Mouse (Mus musculus) lung, embryonic 16.5 days (tissue): ENCODE results near the gene Dclk1. TPM values are rescaled to one million over a fixed set of nuclear protein-coding genes. Genes with fewer than 3 reads are reported as not detected.

Experiments
- ATAC-seq: fragments of 200-750 bp; cut with Nextera tagmentation; 2 replicates; pipeline ENCODE4 v1.8.0; 2017; ENCODE audit warnings: low read depth, mild to moderate bottlenecking, moderate library complexity
- H3K27ac ChIP-seq: fragments of 300-500 bp; sonication (generic); 2 replicates; pipeline ENCODE4 v1.5.1; 2014; ENCODE audit warnings: mild to moderate bottlenecking, control low read depth, low read length
- H3K27me3 ChIP-seq: fragments of 300-500 bp; sonication (generic); 2 replicates; pipeline ENCODE4 v1.6.1; 2014; ENCODE audit warnings: low read depth, low read length, mixed read lengths; ENCODE audit not compliant: control insufficient read depth, insufficient read depth
- H3K36me3 ChIP-seq: fragments of 300-500 bp; sonication (generic); 2 replicates; pipeline ENCODE4 v1.6.1; 2014; ENCODE audit warnings: low read length; ENCODE audit not compliant: control insufficient read depth, insufficient read depth
- H3K4me1 ChIP-seq: fragments of 300-500 bp; sonication (generic); replicated peaks from 2 replicates; pipeline ENCODE4 v1.6.1; 2014; ENCODE audit warnings: low read length, mixed read lengths; ENCODE audit not compliant: control insufficient read depth, insufficient read depth
- H3K4me2 ChIP-seq: fragments of 300-500 bp; sonication (generic); 2 replicates; pipeline ENCODE4 v1.6.1; 2014; ENCODE audit warnings: low read depth, low read length, control low read depth
- H3K4me3 ChIP-seq: fragments of 300-500 bp; sonication (generic); 2 replicates; pipeline ENCODE4 v1.5.1; 2014; ENCODE audit warnings: mild to moderate bottlenecking, low read length, control low read depth
- H3K9ac ChIP-seq: fragments of 300-500 bp; sonication (generic); 2 replicates; pipeline ENCODE4 v1.6.1; 2014; ENCODE audit warnings: low read length, control low read depth
- H3K9me3 ChIP-seq: fragments of 300-500 bp; sonication (generic); 2 replicates; pipeline ENCODE4 v1.6.1; 2016; ENCODE audit warnings: low read length; ENCODE audit not compliant: control insufficient read depth
- WGBS: fragments of 180-500 bp; shearing (Covaris S2); extraction: QIAGEN DNeasy Blood & Tissue Kit; methylation state at CpG from one replicate; pipeline ENCODE4 v1.1.7; 2014; 5-methylcytosine and 5-hydroxymethylcytosine counted together
- polyA plus RNA-seq: library from polyadenylated mRNA; unstranded; fragments of >200 nt; fragmentation: Nextera tagmentation; extraction: Ambion mirVana; gene quantifications from 2 replicates; pipeline ENCODE4 v1.2.1, GENCODE M21; 2015

Gene Dclk1
- polyA plus RNA-seq, 1 experiment from 2014 or later: 10.3 TPM

DNA sequence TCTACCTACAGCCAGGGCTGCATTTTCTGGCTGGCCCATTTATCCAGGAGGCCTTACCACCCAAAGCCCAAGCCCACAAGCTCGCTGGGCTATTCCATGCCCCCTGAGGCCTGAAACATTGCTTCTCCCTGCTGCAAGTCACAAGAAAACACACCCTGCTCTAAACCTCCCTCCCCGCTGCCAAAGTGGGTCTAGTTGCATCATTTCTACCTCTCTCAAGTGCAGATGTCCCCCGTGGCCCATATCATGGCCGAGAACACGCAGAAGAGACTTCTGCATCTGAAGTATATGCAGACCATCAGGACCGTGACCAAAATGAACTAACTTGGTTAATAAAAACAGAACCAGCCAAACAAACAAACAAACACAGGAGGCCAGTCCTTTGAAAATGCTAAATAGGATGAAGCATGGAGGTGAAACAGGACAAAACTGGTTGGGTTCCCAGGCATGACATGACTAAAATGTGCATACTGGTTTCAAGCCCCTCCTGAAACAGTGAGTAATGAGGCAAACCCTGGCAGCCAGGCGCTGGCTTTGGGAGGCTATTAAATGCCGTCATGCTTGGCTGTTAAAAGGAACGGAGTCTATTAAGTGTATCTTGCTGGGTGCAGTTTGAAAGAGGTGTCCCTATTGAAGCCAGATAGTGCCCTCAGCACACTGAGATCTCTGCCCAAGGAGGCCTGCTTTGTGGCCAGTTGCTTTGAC lies 282.5 kb downstream of the Dclk1 start:
- Histone ChIP-seq H3K27me3 (no peaks in the 10 kb centered on the region), H3K4me1 (no peaks in the 10 kb centered on the region), H3K36me3 (no peaks in the 10 kb centered on the region), H3K9ac (no peak overlapping the region), H3K4me3 (no peak overlapping the region), H3K4me2 (no peak overlapping the region), H3K9me3 (no peaks in the 10 kb centered on the region), H3K27ac (no peak overlapping the region)
- no peak for ATAC-seq
- 84% methylated on average over 9 of the region's 9 CpGs for WGBS

DNA sequence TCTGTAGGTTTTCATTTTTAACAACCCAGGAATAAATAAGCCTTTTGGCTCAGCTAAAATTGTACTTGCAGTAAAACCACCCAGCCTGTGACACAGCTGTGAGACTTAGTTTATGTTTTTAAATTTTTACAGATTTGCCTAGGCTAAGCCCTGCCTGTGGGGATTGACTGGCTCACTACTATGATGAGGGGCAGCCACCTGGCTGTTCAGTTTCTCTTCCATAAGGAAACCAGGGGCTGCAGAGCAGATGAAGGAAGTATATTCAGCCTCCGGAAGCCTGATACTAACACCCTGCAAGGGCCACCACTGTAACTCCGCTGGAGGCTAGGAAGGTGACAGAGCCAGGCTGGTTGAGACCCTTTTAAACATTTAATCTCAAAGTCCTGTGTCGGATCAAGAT lies 284.3 kb downstream of the Dclk1 start:
- 84% methylated on average over 3 of the region's 3 CpGs for WGBS
- no peak overlapping the region for H3K4me3 ChIP-seq
- H3K4me1 ChIP-seq: 0 out of 2 replicates have a peak, but pooled peaks cover 2% of the 10 kb centered on the region
- no peak overlapping the region for H3K9ac ChIP-seq
- H3K27me3 ChIP-seq: no peaks in the 10 kb centered on the region
- no peaks in the 10 kb centered on the region for H3K9me3 ChIP-seq
- ATAC-seq: no peak
- H3K36me3 ChIP-seq: no peaks in the 10 kb centered on the region
- H3K4me2 ChIP-seq: no peak overlapping the region
- H3K27ac ChIP-seq: no peak overlapping the region

DNA sequence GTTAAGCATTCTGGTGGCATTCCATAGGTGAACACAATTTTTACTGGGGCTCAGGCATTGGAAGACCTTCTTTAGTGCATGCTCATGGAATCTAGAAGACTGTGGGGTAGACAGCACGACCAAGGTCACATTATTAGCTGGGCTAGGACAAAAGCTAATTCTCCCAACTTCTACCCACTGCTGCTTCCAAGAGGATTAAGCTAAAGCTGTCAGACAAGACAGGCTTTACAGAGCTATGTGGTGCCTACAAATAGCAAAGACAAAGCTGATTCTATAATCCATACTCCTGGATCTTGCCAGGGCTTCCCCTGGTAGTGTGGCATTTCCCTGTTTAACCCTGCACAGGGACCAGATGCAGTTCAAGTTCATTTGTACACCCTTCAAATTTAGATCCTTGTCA lies 285.4 kb downstream of the Dclk1 start:
- Histone ChIP-seq H3K36me3 (no peaks in the 10 kb centered on the region), H3K9ac (no peak overlapping the region), H3K9me3 (no peaks in the 10 kb centered on the region), H3K4me2 (no peak overlapping the region), H3K27me3 (no peaks in the 10 kb centered on the region), H3K27ac (no peak overlapping the region), H3K4me1 (0 out of 2 replicates have a peak, but pooled peaks cover 2% of the 10 kb centered on the region), H3K4me3 (no peak overlapping the region)
- WGBS: 67% methylated on average over 1 of the region's 1 CpGs
- ATAC-seq: no peak

DNA sequence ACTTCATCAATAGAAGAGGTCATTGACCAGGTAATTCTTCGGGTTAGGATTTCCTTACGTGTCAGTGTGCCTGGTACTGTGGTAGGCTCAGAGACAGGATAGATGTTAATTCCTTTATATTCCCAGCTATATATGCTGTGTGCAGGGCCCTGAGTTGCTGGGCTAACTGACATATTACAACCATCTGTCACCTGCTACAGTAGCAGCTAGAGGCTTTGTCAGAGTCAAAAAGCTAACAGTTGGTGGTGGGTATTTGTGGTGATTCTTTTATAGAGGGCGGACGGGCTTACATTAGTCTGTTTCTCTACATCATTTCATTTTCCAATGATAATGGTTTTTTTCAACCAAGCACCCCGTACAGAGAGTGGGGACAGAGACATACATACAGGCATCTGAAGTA lies 285.8 kb downstream of the Dclk1 start:
- H3K36me3 ChIP-seq: no peaks in the 10 kb centered on the region
- H3K27ac ChIP-seq: no peak overlapping the region
- no peak overlapping the region for H3K4me2 ChIP-seq
- no peaks in the 10 kb centered on the region for H3K27me3 ChIP-seq
- 95% methylated on average over 5 of the region's 5 CpGs for WGBS
- H3K9me3 ChIP-seq: no peaks in the 10 kb centered on the region
- 0 out of 2 replicates have a peak, but pooled peaks cover 2% of the 10 kb centered on the region for H3K4me1 ChIP-seq
- H3K9ac ChIP-seq: no peak overlapping the region
- ATAC-seq: no peak
- H3K4me3 ChIP-seq: no peak overlapping the region

DNA sequence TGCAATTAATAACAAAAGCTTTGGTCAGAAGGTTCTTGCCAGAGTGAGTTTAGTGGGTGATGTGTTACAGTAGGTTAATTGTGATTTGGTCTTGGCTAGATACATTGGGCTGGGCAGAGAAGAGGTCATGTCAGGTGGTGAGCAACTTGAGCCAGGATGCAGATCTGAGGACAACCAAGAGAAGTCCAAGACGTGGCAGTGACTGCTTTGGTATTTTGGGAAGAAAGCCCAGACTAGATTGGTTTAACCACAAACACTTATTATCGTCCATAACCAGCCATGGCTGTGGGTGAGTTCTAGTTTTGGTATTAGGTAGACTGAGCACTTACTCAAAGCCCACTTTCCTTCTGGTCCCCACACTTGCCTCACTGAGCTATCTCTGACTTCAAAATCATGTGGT lies 287.2 kb downstream of the Dclk1 start:
- no peaks in the 10 kb centered on the region for H3K9me3 ChIP-seq
- H3K36me3 ChIP-seq: no peaks in the 10 kb centered on the region
- 0 out of 2 replicates have a peak, but pooled peaks cover 2% of the 10 kb centered on the region for H3K4me1 ChIP-seq
- H3K4me3 ChIP-seq: no peak overlapping the region
- 62% methylated on average over 2 of the region's 2 CpGs for WGBS
- H3K27ac ChIP-seq: no peak overlapping the region
- no peak overlapping the region for H3K4me2 ChIP-seq
- no peak for ATAC-seq
- no peak overlapping the region for H3K9ac ChIP-seq
- no peaks in the 10 kb centered on the region for H3K27me3 ChIP-seq

DNA sequence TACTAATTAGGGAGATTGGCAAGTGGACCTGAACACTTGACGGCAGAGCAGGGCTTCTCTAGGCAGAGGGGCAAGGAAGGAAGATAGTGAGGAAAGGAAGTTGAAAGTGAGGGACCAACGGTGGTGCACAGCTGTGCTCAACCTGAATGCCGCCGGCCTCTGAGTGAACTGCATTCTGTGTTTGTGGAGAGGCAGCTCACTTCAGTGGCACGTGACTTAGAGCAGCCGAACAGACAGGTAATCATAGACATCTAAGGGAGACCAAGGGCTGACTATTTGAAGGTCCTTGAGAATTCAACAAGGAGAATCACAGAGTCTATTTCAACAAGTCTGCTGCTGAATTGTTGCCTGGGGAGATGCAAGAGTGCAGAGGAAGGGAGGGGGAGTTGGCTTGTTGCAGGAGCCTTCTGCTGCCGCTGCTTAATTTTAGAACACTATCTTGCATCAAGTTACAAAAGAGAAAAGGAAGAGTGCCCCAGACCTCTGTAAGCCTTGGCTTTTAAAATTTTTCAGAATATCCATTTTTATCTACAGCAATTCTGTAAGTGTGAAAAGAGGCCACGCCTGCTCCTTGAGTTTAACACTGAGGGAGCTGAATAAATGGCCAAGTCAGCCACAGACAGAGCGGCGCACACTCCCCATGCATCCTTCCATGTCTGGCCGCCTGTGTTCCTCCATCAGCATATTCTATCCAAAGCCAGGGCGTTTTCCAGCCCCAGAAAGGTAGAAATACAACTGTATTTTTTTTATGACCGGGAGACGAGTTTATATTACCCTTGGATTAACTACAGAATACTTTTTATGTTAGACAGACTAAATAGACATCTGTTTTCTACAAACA lies 289.3 kb downstream of the Dclk1 start:
- Histone ChIP-seq H3K9me3 (no peaks in the 10 kb centered on the region), H3K4me3 (no peak overlapping the region), H3K27me3 (no peaks in the 10 kb centered on the region), H3K4me1 (0 out of 2 replicates have a peak, but pooled peaks cover 4% of the 10 kb centered on the region), H3K36me3 (no peaks in the 10 kb centered on the region), H3K4me2 (no peak overlapping the region), H3K9ac (no peak overlapping the region), H3K27ac (no peak overlapping the region)
- ATAC-seq: no peak
- 55% methylated on average over 14 of the region's 14 CpGs for WGBS

DNA sequence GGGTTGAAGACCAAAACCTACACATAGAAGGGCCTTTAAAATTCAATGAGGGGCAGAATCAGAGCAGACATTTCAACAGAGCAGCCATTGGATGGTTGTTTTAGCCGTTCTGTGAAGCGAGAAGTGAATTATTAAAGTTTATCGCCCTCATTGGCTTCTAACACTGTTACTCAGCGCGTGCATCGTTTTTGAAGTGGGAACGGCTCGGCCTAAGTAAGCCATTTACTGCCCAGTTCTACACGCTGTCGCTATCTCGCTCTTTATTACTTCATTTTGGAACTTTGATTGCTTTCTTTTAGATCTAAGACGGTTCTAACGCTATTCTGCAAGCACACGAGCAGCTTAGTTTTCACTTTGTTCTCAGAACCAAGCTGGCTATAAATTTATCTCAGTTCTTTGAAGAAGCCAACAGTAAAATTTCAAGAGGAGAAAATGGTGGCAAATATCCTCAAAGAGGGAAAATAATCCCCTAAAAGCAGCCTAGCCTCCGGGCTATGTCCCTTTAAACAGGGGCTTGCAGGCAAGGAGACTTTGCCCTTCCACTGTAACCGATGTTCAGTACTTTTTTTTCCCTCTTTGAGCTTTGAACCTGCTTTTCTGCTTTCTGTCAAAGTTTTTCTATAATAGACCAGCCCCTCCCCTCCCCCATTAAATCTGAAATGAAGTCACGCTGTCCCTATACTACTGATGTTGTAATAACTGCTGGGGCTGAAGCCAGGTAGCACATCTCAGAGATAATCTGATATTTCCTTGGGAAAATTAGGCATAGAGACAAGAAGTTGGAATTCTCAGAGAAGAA lies 290.2 kb downstream of the Dclk1 start:
- Histone ChIP-seq H3K9ac (no peak overlapping the region), H3K4me3 (no peak overlapping the region), H3K27ac (no peak overlapping the region), H3K36me3 (no peaks in the 10 kb centered on the region), H3K9me3 (no peaks in the 10 kb centered on the region), H3K27me3 (no peaks in the 10 kb centered on the region), H3K4me2 (no peak overlapping the region), H3K4me1 (0 out of 2 replicates have a peak, but pooled peaks cover 4% of the 10 kb centered on the region)
- no peak for ATAC-seq
- 83% methylated on average over 17 of the region's 17 CpGs for WGBS

DNA sequence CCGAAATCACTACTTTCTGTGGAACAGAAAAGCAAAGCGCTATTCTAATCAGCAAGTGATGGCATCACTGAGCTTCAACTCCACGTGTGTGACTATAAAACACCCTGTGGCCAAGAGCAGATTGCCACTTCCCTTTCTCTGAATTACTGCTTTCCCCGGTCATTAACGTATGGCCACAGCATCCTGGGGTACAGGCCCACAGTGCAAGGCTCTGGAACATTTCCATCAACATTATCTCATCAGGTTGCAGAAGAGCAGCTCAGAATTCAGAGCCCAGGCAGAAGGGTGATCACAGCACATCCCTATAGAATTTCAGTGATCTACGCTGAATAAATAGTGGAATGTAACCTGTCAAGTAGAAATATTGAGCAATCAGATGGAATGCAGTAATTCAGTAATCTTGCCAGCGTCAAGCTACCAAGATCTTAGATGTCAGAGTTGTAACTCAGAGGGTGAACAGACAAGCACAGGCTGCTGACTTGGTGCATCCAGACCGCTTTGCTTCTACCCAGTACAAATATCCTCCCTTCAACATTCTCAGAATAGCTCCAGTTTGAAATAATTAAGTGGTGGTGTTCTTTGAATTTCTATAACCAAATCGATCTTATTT lies 293.5 kb downstream of the Dclk1 start:
- Histone ChIP-seq H3K9ac (no peak overlapping the region), H3K27ac (no peak overlapping the region), H3K36me3 (no peaks in the 10 kb centered on the region), H3K27me3 (no peaks in the 10 kb centered on the region), H3K9me3 (no peaks in the 10 kb centered on the region), H3K4me2 (no peak overlapping the region), H3K4me1 (0 out of 2 replicates have a peak, but pooled peaks cover 4% of the 10 kb centered on the region), H3K4me3 (no peak overlapping the region)
- ATAC-seq: no peak
- WGBS: 66% methylated on average over 9 of the region's 9 CpGs
